Mouse (Mus musculus) C2C12 (cell line): ENCODE results near the gene Arl6ip5. TPM values are rescaled to one million over a fixed set of nuclear protein-coding genes. Genes with fewer than 3 reads are reported as not detected.
"Not testable (repeated sequence)": the region's sequence is repeated elsewhere in the genome, so short reads cannot be mapped to it uniquely, and the experiment has no call there.

Experiments
- H3K27me3 ChIP-seq: one replicate; pipeline ENCODE4 v1.6.1; 2011; ENCODE audit not compliant: control insufficient read depth, insufficient read depth, insufficient read length
- H3K36me3 ChIP-seq: one replicate; pipeline ENCODE4 v1.6.1; 2011; ENCODE audit not compliant: control insufficient read depth, insufficient read depth
- H3K4me3 ChIP-seq: one replicate; pipeline ENCODE4 v1.5.1; 2011; ENCODE audit warnings: mild to moderate bottlenecking, control low read depth; ENCODE audit not compliant: poor library complexity, insufficient read depth, severe bottlenecking
- H3K79me2 ChIP-seq: one replicate; pipeline ENCODE4 v1.6.1; 2011; ENCODE audit not compliant: control insufficient read depth, insufficient read depth
- H3K79me3 ChIP-seq: one replicate; pipeline ENCODE4 v1.6.1; 2011; ENCODE audit warnings: low read depth, control low read depth
- H3ac ChIP-seq: one replicate; pipeline ENCODE3; 2011; ENCODE audit warnings: low read depth; ENCODE audit not compliant: control insufficient read depth, insufficient read length
- CEBPB ChIP-seq: IDR thresholded peaks from one replicate; pipeline ENCODE4 v1.6.1; 2011; ENCODE audit warnings: low read depth, mild to moderate bottlenecking, control low read depth, moderate library complexity
- CTCF ChIP-seq: IDR thresholded peaks from one replicate; pipeline ENCODE4 v1.5.1; 2011; ENCODE audit not compliant: control insufficient read depth, insufficient read depth, insufficient read length
- FOSL1 ChIP-seq: IDR thresholded peaks from one replicate; pipeline ENCODE4 v1.8.0; 2011; ENCODE audit warnings: mild to moderate bottlenecking, low read length; ENCODE audit not compliant: poor library complexity, insufficient read depth, severe bottlenecking
- MAX ChIP-seq: IDR thresholded peaks from one replicate; pipeline ENCODE4 v1.6.1; 2011; ENCODE audit warnings: mild to moderate bottlenecking, control low read depth
- MYOD1 ChIP-seq: IDR thresholded peaks from one replicate; pipeline ENCODE4 v1.6.1; 2011; ENCODE audit warnings: low read depth; ENCODE audit not compliant: control insufficient read depth, insufficient read length
- MYOG ChIP-seq: IDR thresholded peaks from one replicate; pipeline ENCODE4 v1.6.1; 2011; ENCODE audit not compliant: control insufficient read depth, insufficient read length; ENCODE audit errors: extremely low read depth
- USF1 ChIP-seq: IDR thresholded peaks from one replicate; pipeline ENCODE4 v1.6.1; 2011; ENCODE audit warnings: low read depth, mild to moderate bottlenecking, control low read depth, moderate library complexity
- polyA plus RNA-seq: library from polyadenylated mRNA; unstranded; fragments of >200 nt; fragmentation: generic; extraction: Trizol; gene quantifications from one replicate; pipeline ENCODE4 v1.2.1, GENCODE M21; 2012; ENCODE audit warnings: missing spikeins

Gene Arl6ip5
- polyA plus RNA-seq, 1 experiment, result 298 TPM

GRCm38 (mm10) chr6:97245200-97245599 is 34.7 kb downstream of the Arl6ip5 start:
- no peaks in the 10 kb centered on the region for H3K27me3 ChIP-seq
- H3K79me2 ChIP-seq, result no peaks in the 10 kb centered on the region
- no peak overlapping the region for H3ac ChIP-seq
- no peaks in the 10 kb centered on the region for H3K79me3 ChIP-seq
- no peak overlapping the region for H3K4me3 ChIP-seq
- H3K36me3 ChIP-seq, result no peaks in the 10 kb centered on the region
- no peak for TF ChIP-seq USF1

- TF ChIP-seq MYOD1, result no peak
- TF ChIP-seq CEBPB, result no peak
- no peak overlapping the region for H3ac ChIP-seq
- H3K36me3 ChIP-seq, result no peaks in the 10 kb centered on the region
- no peaks in the 10 kb centered on the region for H3K27me3 ChIP-seq
- no peaks in the 10 kb centered on the region for H3K79me3 ChIP-seq
- H3K79me2 ChIP-seq, result no peaks in the 10 kb centered on the region
- H3K4me3 ChIP-seq, result no peak overlapping the region
Measured at GRCm38 (mm10) chr6:97250966-97251365, 40.5 kb downstream of the Arl6ip5 start.

- H3K27me3 ChIP-seq, result no peaks in the 10 kb centered on the region
- TF ChIP-seq USF1, result no peak
- no peak for TF ChIP-seq FOSL1
- no peak for TF ChIP-seq MYOD1
- TF ChIP-seq MAX, result no peak
- no peak for TF ChIP-seq CEBPB
- no peak for TF ChIP-seq CTCF
- TF ChIP-seq MYOG, result no peak
- no peak overlapping the region for H3ac ChIP-seq
- H3K79me2 ChIP-seq, result no peaks in the 10 kb centered on the region
- H3K4me3 ChIP-seq, result no peak overlapping the region
- H3K79me3 ChIP-seq, result no peaks in the 10 kb centered on the region
- no peaks in the 10 kb centered on the region for H3K36me3 ChIP-seq
Measured at GRCm38 (mm10) chr6:97252086-97252485, 41.6 kb downstream of the Arl6ip5 start.

DNA sequence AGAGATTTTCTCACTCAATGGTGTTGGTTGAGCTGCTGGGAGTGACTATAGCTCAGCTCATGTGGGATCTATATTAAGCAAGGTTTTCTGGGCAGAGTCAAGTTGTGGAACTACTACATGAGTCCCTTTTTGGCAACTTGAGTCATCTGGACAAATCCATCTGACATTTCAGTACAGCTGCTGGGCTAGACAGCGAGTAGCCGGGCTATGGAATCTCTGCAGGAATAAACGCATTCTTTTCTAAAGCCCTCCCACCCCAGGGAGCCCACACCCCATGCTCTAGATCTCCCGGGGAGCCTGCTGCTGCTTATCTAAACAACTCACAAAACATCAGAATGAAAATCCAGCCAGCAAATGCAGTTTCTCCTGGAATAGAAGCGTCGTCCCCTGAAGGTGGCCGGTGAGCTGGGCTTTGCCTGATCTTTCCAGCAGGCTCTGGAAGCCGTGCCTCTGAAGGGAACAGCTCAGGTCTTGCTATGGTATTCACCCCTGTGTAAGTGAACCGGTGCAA is 42.3 kb downstream of the Arl6ip5 start, which contains the start of gene Lmod3:
Lmod3 (minus strand) TSS at position 49 of the 511 bp plus-strand sequence.
- H3K79me3 ChIP-seq, result no peaks in the 10 kb centered on the region
- no peaks in the 10 kb centered on the region for H3K36me3 ChIP-seq
- TF ChIP-seq MYOD1 (peak; percentile 13), FOSL1 (no peak)
- no peak within 1 kb of the TSS for H3ac ChIP-seq
- no peaks in the 10 kb centered on the region for H3K79me2 ChIP-seq
- H3K4me3 ChIP-seq, result no peak within 1 kb of the TSS
- no peaks in the 10 kb centered on the region for H3K27me3 ChIP-seq

- H3K4me3 ChIP-seq, result no peak overlapping the region
- TF ChIP-seq CTCF (no peak), USF1 (no peak), FOSL1 (no peak), MYOG (no peak), MYOD1 (no peak), MAX (no peak), CEBPB (no peak)
- no peak overlapping the region for H3ac ChIP-seq
- no peaks in the 10 kb centered on the region for H3K27me3 ChIP-seq
- no peaks in the 10 kb centered on the region for H3K79me3 ChIP-seq
- no peaks in the 10 kb centered on the region for H3K36me3 ChIP-seq
- H3K79me2 ChIP-seq, result no peaks in the 10 kb centered on the region
Measured at GRCm38 (mm10) chr6:97258489-97258888, 48.0 kb downstream of the Arl6ip5 start.

DNA sequence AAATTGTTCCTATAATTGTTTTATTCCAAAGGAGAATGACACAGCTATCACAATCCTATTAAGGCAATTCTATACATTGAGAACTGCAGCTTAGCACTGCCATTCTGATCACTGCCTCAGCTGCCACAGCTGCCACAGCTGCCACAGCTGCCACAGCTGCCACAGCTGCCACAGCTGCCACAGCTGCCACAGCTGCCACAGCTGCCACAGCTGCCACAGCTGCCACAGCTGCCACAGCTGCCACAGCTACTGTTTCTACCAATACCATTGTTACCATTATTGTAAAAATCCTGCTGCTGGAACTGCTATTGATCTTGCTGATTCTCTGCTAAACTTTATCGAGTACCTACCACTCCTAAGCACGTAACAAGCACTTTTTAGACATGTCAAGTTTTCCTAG is 49.4 kb downstream of the Arl6ip5 start:
- not testable (repeated sequence) for H3K36me3 ChIP-seq, H3K79me2 ChIP-seq, H3ac ChIP-seq, H3K4me3 ChIP-seq, H3K27me3 ChIP-seq, H3K79me3 ChIP-seq
- peak; percentile 89 for TF ChIP-seq MYOD1

DNA sequence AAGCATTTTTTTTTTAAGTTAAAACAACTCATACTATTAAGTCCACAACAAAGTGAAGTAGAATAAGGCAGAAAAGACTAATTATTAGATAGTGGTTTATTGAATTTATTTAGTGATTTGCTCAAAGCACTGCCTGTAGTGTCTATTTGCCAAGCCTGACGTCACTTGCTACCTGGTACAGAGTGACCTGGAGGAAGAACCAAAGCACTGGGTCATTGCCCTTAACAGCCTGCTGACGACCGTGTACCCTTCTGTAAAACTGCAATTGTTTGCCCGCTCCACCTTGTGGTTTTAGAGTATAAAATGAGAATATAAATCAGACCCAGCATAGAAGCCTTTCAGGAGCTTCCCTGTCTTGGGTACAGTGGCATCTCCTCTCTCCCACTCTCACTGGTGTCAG is 51.7 kb downstream of the Arl6ip5 start:
- Histone ChIP-seq H3ac (no peak overlapping the region), H3K4me3 (no peak overlapping the region), H3K27me3 (no peaks in the 10 kb centered on the region), H3K79me2 (no peaks in the 10 kb centered on the region), H3K36me3 (no peaks in the 10 kb centered on the region), H3K79me3 (no peaks in the 10 kb centered on the region)
- TF ChIP-seq FOSL1 (no peak), CTCF (no peak), MAX (no peak)

GRCm38 (mm10) chr6:97263750-97264149 is 53.3 kb downstream of the Arl6ip5 start:
- not testable (repeated sequence) for H3ac ChIP-seq, H3K27me3 ChIP-seq

More at GRCm38 (mm10) chr6:97263750-97264149, 53.3 kb downstream of the Arl6ip5 start:
- H3K79me3 ChIP-seq, H3K79me2 ChIP-seq, H3K36me3 ChIP-seq, H3K4me3 ChIP-seq: not testable (repeated sequence)
